Mouse (Mus musculus): ENCODE results near the gene Dlg4. TPM values are rescaled to one million over a fixed set of nuclear protein-coding genes. Genes with fewer than 3 reads are reported as not detected.

Dlg4 gene
- total RNA-seq, 2 experiments from 2014 or later: 718 to 731 TPM

DNA sequence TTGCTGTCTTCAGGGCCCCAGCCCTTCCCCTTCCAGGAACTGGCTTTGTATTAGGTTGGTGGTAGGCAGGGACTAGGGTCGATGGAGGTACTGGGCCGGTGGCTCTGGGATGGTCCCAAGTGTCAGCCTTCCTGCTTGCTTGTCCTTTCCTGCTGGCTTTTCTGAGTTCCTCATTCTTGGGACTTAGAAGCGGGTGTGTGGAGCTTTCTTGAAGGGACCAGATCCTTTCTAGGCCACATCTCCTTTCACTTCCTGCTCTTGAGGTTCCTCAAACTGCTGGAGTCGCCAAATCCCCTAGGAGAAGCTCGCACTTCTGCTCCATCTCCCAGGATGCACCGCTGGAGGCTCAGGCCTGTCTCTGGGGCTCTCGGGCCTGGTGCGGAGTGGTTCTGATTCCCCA, 67.8 kb downstream of the Dlg4 start:
- DNase-seq (ENCODE audit: low spot score in 2 of 2): no peak

DNA sequence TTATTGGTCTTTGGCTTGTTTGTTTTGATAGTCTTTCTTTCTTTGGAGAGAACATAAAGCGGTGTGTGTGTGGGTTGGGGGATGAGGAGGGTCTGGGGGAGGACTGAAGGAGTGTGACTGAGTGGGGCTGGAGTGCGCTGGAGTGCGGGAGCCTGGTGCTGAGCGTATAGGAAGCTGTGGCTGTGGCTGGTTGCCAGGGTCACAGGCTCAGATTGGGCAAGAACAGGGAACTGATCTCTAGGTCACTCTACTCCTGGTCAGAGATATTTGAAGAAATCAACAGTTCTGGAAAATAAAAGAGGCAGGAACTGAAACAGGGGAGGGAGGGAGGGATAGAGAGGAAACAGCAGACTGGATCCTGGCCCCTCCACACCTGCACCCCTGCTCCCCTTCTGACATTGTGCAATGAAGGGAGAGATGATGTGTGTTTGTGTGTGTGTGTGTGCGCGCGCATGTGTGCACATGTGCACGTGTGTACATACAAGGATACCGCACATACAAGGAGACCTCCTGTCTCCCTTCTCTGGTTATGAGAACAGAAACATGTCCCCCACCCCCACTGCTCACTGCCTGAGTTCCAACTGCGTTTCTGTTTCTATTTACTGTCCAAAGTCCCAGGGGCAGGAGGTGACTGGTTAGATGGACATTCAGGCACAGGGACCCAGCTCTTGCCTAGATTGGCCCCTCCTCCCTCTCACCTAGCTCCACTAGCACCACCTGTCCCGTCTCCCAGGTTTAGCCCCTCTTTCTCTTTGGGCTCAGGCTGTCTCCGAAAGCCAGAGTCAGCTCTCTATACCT, 75.4 kb downstream of the Dlg4 start, which contains the start of gene Asgr2:
Gene Asgr2 (plus strand): TSS at position 659 of the 798 bp plus-strand sequence.
- no peak for DNase-seq (ENCODE audit: low spot score in 2 of 2)

Small RNA genes lying within 50 kb of the gene (microRNA-seq; reads per million reads assigned to microRNA genes)
- 0 reads per million in 2 experiments for gene Gm44349
- gene Mir324: 5,663 to 7,388 reads per million in 2 experiments

Other genes starting within 250 kb of the Dlg4 start
- gene Chrnb1, start 221.0 kb upstream of the Dlg4 start, total RNA-seq (2021): 1 to 10 TPM; 1.2 TPM
- gene Fgf11, start 215.1 kb upstream of the Dlg4 start, total RNA-seq (2021): 10 to 100 TPM; 17.1 to 18.5 TPM
- gene Tmem102, start 211.3 kb upstream of the Dlg4 start, total RNA-seq (2021): under 1 TPM in 1 of 2 experiments, not detected in 1; 0.26 TPM
- gene Gm39566, start 201.6 kb upstream of the Dlg4 start, total RNA-seq (2021): not detected
- not detected for gene Spem2, start 198.5 kb upstream of the Dlg4 start, total RNA-seq (2021)
- not detected for gene Spem1, start 194.8 kb upstream of the Dlg4 start, total RNA-seq (2021)
- 100 to 1,000 TPM; 215 to 224 TPM for gene Nlgn2, start 179.2 kb upstream of the Dlg4 start, total RNA-seq (2021)
- 100 to 1,000 TPM; 120 to 143 TPM for gene Tmem256, start 178.4 kb upstream of the Dlg4 start, total RNA-seq (2021)
- 10 to 100 TPM; 15.6 to 17.7 TPM for gene Plscr3, start 170.6 kb upstream of the Dlg4 start, total RNA-seq (2021)
- under 1 TPM in 1 of 2 experiments, not detected in 1; 0.14 TPM for gene Tnk1, start 158.2 kb upstream of the Dlg4 start, total RNA-seq (2021)
- gene Tmem95, start 138.9 kb upstream of the Dlg4 start, total RNA-seq (2021): not detected
- 1 to 10 TPM; 1.2 to 1.4 TPM for gene Kctd11, start 135.5 kb upstream of the Dlg4 start, total RNA-seq (2021)
- gene Acap1, start 121.4 kb upstream of the Dlg4 start, total RNA-seq (2021): under 1 TPM in 1 of 2 experiments, not detected in 1; 0.14 TPM
- gene 2810408A11Rik, start 116.0 kb upstream of the Dlg4 start, total RNA-seq (2021): under 1 TPM; 0.35 to 0.72 TPM
- 100 to 1,000 TPM; 116 to 118 TPM for gene Neurl4, start 115.9 kb upstream of the Dlg4 start, total RNA-seq (2021)
- gene Gps2, start 103.1 kb upstream of the Dlg4 start, total RNA-seq (2021): 10 to 100 TPM; 33.0 to 33.4 TPM
- 100 to 1,000 TPM; 431 to 468 TPM for gene Eif5a, start 95.0 kb upstream of the Dlg4 start, total RNA-seq (2021)
- gene Ybx2, start 81.1 kb upstream of the Dlg4 start, total RNA-seq (2021): 1 to 10 TPM; 4.6 to 6.5 TPM
- gene Slc2a4, start 68.8 kb upstream of the Dlg4 start, total RNA-seq (2021): 1 to 10 TPM; 4.9 to 6.4 TPM
- gene Cldn7, start 52.2 kb upstream of the Dlg4 start, total RNA-seq (2021): not detected
- gene Ctdnep1, start 35.8 kb upstream of the Dlg4 start, total RNA-seq (2021): 100 to 1,000 TPM; 111 to 121 TPM
- 10 to 100 TPM; 78.8 to 87.3 TPM for gene Elp5, start 34.4 kb upstream of the Dlg4 start, total RNA-seq (2021)
- 100 to 1,000 TPM; 231 to 236 TPM for gene Gabarap, start 25.8 kb upstream of the Dlg4 start, total RNA-seq (2021)
- 10 to 100 TPM; 52.6 to 53.8 TPM for gene Phf23, start 21.2 kb upstream of the Dlg4 start, total RNA-seq (2021)
- 10 to 100 TPM; 28.6 to 32.9 TPM for gene Dvl2, start 16.3 kb upstream of the Dlg4 start, total RNA-seq (2021)
- gene Acadvl, start 1.5 kb upstream of the Dlg4 start, total RNA-seq (2021): 10 to 100 TPM; 55.6 to 57.9 TPM
- gene Asgr1, start 37.1 kb downstream of the Dlg4 start, total RNA-seq (2021): 1 to 10 TPM; 2.2 to 3.8 TPM
- gene Asgr2, start 75.7 kb downstream of the Dlg4 start, total RNA-seq (2021): not detected
- 1 to 10 TPM; 1.0 TPM for gene Mgl2, start 113.4 kb downstream of the Dlg4 start, total RNA-seq (2021)
- gene Clec10a, start 139.3 kb downstream of the Dlg4 start, total RNA-seq (2021): 1 to 10 TPM; 2.6 to 4.0 TPM
- 10 to 100 TPM; 34.2 to 35.5 TPM for gene Slc16a11, start 195.8 kb downstream of the Dlg4 start, total RNA-seq (2021)
- gene Slc16a13, start 204.1 kb downstream of the Dlg4 start, total RNA-seq (2021): 1 to 10 TPM; 5.2 to 8.0 TPM
- gene Bcl6b, start 212.9 kb downstream of the Dlg4 start, total RNA-seq (2021): 1 to 10 TPM; 1.2 to 3.2 TPM
- gene 0610010K14Rik, start 221.0 kb downstream of the Dlg4 start, total RNA-seq (2021): 10 to 100 TPM; 44.6 to 47.2 TPM
- gene Gm21988, start 222.9 kb downstream of the Dlg4 start, total RNA-seq (2021): 1 to 10 TPM; 3.0 to 4.8 TPM
- gene Rnasek, start 222.9 kb downstream of the Dlg4 start, total RNA-seq (2021): 100 to 1,000 TPM; 269 to 280 TPM
- gene Alox12, start 238.4 kb downstream of the Dlg4 start, total RNA-seq (2021): under 1 TPM; 0.44 to 0.47 TPM